Mouse (Mus musculus) NIH3T3 (cell line): ENCODE measurements around the gene Krtdap.

Experiments used
- DNase-seq: peaks from one replicate; pipeline ENCODE4 v3.0.0-alpha.2; 2012; ENCODE audit warnings: low read depth

Gene Krtdap

DNA sequence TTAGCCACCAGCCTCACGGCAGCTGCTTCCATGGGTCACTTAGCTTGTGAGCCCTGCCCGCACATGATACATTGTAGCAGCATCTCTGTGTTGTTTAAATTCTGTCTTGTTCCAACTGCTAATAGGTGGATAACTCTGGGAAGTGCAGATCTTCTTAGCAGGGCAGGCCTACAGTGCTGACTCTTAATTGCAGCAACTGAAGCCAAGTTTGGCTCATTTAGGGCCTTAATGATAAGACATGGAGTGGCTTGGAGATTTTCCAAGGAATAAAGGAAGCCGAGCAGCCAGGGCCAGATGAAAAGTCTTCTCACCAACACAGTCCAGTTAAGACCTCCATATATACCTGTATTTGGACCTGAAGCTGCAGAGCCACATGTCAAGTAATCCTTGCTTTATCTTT is 52.6 kb downstream of the Krtdap start:
- DNase-seq: no peak
